Mouse (Mus musculus) cortical plate, adult 2 months (tissue): Measurements from ENCODE around the gene Nmrk2.

Experiments used
- CTCF ChIP-seq: fragments of 200-500 bp; IDR thresholded peaks from 2 replicates; pipeline ENCODE4 v1.5.1; 2011; ENCODE audit warnings: mild to moderate bottlenecking, control low read depth, low read length; ENCODE audit not compliant: insufficient read depth; ENCODE audit errors: extremely low read depth
- POLR2A ChIP-seq: fragments of 200-500 bp; IDR thresholded peaks from 2 replicates; pipeline ENCODE4 v1.6.1; 2011; ENCODE audit warnings: mild to moderate bottlenecking, low read length, control low read depth; ENCODE audit not compliant: insufficient read depth; ENCODE audit errors: extremely low read depth

DNA sequence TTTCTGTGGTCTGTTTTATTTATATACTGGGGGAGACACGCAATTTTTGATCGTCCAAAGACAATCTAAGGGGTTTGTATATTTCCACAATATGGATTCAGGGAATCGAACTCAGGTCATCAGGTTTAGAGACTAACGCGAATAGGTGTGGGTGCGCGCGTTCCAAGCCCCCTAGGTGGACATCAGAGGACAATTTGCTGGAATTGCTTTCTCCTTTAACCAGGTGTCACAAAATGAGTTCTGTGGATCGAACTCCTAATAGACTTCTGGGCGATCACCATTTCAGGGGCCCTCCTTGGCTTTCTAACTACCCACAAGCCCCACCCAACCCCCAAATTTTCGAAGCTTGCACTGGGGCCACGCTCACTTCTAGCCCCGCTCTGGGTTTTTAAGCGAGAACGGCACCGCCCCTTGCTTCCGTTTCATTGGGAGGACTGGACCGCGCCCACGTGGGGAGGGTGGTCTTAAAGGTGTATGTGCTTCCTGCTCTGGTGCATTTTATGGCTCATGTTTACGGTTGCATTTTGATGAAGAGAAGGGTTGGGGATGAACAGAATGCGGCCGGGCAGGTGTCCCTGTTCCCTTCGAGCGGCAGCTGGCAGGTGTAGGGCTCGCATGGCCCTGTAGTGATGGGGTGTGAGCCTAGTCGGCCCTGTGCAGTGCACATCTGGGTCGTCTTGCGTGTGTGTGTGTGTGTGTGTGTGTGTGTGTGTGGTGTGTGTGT, 33.2 kb downstream of the Nmrk2 start:
- no peak for TF ChIP-seq CTCF
- 0 out of 2 replicates have a peak, but pooled peaks have one; percentile 44 for TF ChIP-seq POLR2A
